Mouse (Mus musculus): ENCODE results near the gene Gstm1.
"Not testable (repeated sequence)": the region's sequence is repeated elsewhere in the genome, so short reads cannot be mapped to it uniquely, and the experiment has no call there.

The Gstm1 gene

DNA sequence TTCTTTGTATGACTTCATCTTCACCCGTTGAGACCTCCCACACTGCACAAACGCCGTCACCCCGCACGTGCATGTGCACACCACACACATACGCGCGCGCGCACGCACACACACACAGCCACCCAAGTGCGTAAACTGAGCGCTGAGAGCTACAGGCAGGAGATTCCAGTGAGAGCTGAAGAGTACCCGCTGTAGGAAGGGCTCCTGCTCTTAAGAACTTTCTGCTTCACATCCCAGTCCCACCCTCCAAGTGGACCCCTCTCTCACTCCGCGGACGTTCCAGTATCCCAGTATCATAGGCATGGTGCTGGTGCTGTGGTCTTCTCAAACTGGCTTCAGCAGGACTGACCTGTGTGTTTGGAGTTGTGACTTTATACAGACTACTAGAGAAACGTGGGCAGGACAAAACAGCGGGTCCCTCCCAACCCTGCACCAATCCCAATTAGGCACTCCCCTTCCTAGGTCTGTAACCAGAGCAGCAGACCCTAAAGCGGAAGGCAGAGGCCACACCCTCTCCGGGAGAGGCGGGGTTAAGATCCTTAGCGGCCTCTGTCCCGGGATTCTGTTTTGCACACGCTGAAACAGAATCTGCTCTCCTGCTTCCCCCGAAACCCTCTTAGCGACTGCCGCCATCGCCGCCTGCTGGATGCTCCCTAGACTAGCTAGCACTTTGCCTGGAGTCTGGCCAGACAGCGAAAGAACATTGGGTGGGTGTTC lies at the start of gene Gstm1:
TSS of gene Gstm1 (minus strand) at position 501 of the 717 bp plus-strand sequence.
- DNase-seq (ENCODE audit: low spot score in 2 of 2), result peak; percentile 77 to 81

- DNase-seq (ENCODE audit: low spot score in 2 of 2), result no peak
Observed at GRCm38 (mm10) chr3:108067370-108067934, 49.7 kb upstream of the Gstm1 start.

- DNase-seq (ENCODE audit: low spot score in 2 of 2), result no peak
Observed at GRCm38 (mm10) chr3:108065551-108065950, 47.8 kb upstream of the Gstm1 start.

GRCm38 (mm10) chr3:108064672-108065071 lies 46.9 kb upstream of the Gstm1 start:
- DNase-seq (ENCODE audit: low spot score in 2 of 2), result no peak

DNA sequence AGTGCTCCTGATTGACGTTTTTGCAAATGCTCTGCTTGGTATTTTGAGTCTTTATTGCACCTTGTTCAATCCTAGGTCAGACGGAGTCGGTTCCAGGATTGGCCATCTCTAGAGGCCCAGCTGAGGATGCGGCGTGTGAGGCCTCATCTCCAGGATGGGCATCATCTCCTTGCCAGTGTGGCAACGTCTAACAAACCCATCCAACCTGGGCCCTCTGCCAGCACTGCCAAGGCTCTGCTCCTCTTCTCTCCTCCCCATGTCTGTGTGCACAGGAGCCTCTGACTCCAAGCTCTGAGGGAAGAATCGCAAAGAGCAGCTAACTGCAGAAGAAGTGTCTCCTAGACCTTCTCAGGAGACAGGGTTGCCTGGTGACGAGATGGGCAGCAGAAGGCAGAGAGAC lies 44.9 kb upstream of the Gstm1 start:
- DNase-seq (ENCODE audit: low spot score in 2 of 2), result no peak

DNA sequence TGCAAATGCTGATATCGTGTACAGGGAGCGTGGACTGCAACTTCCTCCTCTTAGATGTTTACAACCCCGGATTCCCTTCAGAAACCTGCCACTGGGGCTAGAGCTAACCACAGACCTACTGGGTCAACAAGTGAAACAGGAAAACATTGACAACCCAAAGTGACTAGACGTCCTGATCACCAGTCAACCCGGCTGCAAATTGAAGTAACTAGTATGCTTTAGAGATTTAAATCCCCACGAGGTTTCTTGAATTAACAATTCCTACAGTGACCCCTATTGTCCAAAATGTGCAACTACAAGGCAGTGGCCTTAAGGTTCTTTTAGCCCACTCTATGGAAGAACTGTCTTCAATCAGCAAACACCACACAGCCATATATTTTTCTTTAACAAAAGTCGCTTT lies 43.6 kb upstream of the Gstm1 start:
- peak; percentile 51 to 60 for DNase-seq (ENCODE audit: low spot score in 2 of 2)

GRCm38 (mm10) chr3:108050493-108050892 lies 32.7 kb upstream of the Gstm1 start:
- no peak for DNase-seq (ENCODE audit: low spot score in 2 of 2)

- no peak for DNase-seq (ENCODE audit: low spot score in 2 of 2)
Observed at GRCm38 (mm10) chr3:108048306-108048705, 30.5 kb upstream of the Gstm1 start.

DNA sequence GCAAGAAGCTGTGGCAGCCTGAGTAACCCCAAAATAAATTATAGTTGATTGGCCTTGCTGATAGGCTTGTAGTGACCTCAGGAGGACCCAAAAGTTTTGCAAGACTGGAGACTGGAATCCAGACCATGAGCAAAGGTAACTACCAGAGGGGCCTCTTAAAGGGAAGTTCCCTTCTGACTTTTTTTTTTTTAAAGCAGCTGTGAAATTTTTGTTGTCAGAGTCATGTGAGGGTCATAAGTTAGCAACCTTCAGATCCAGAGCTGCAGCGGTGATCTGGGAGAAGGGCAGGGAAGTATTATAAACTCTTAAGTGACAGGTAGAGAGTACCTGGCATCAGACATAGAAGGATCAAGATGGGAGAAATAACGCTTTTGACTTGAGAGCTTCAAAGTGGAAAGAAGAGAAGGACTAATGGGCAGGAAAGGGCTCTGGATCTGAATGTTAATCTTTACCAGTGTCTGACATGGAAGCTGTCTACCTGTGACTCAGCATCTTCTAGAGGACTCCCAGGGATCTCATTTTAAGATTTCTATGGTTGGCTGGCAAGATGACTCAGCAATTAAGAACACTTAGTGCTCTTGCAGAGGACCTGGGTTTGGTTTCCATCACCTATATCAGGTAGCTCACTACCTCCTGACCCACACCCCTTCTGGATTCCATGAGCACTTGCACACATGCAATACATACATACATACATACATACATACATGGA lies 29.3 kb upstream of the Gstm1 start:
- DNase-seq (ENCODE audit: low spot score in 2 of 2), result no peak

DNA sequence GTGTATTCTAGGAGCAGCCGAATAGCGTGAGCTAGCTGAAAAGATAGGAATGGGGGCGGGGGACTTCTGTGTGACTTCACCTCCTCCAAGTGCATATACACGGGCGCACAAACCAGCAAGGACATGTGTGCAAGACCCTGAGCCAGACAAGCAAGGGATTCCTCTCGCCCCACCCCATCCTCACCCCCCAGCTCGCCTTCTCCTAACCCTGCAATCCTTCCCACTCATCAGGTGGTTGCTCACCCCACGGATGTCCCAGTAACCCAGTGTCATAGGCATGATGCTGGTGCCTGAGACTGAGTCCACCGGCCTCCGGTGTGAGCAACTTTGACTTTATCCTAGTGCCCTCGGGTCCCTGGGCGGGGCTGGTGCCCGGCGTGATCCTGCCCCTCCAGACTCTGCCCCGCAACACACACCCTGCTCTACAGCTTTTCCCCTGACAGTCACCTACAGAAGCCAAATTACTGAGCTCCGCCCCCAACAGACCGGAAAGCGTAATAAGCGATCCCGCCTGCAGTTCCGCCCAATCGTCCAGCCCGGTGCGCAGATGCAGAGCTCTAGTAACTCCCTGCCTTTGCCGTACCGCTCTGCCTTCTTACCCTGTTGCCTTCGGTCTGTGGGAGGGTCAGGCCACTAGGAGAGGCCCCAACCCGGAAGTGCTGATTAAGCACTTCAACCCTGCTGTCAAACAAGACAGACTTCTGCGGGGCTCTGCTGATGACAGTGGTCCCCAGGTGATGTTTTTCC lies 26.8 kb upstream of the Gstm1 start, which contains the start of gene Gstm4:
TSS of gene Gstm4 (minus strand) at position 501 of the 747 bp plus-strand sequence.
- peak; percentile 87 for DNase-seq (ENCODE audit: low spot score in 2 of 2)

- DNase-seq (ENCODE audit: low spot score in 2 of 2), result no peak
Observed at GRCm38 (mm10) chr3:108033156-108033555, 15.4 kb upstream of the Gstm1 start.

DNA sequence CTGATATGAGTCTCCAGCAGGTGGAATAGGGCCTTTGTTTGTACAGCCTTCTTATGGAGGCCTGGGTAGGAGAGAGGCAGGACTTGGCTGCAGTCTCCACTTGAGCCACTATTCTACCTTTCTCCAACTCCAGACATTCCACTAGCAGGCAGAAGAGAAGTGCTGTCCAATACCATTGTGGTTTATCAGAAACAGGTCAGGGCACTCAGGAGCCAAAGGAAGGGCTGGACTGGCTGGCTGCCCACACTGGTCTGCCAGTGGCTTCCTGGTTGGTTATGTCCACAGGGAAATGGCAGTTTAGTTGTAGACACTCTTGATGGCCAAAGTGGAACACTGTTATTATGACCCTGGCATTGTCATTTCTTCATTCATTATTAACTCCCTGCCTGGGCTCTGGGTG lies 14.3 kb upstream of the Gstm1 start:
- DNase-seq (ENCODE audit: low spot score in 2 of 2), result no peak

GRCm38 (mm10) chr3:108028641-108029365 lies 11.0 kb upstream of the Gstm1 start:
- DNase-seq (ENCODE audit: low spot score in 2 of 2), result no peak

DNA sequence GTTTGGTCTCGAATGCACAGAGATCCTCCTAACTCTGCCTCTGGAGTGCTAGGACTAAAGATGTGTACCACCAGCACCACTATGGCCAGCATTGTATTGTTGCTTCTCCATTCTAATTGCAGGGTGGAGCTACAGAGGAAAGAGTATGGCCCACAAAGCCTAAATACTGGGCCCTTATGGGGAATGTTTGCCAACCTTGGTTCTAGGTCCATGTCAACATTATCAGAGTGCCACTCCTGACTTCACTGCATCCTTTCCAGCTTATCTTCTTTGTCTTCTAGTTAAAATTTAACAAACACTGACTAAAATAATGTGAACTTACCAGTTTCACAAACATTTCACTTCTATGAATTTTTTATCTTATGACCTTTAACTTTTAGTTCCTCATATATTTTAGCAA lies 8.8 kb upstream of the Gstm1 start:
- DNase-seq (ENCODE audit: low spot score in 2 of 2), result no peak

GRCm38 (mm10) chr3:108026049-108026448 lies 8.3 kb upstream of the Gstm1 start:
- no peak for DNase-seq (ENCODE audit: low spot score in 2 of 2)

DNA sequence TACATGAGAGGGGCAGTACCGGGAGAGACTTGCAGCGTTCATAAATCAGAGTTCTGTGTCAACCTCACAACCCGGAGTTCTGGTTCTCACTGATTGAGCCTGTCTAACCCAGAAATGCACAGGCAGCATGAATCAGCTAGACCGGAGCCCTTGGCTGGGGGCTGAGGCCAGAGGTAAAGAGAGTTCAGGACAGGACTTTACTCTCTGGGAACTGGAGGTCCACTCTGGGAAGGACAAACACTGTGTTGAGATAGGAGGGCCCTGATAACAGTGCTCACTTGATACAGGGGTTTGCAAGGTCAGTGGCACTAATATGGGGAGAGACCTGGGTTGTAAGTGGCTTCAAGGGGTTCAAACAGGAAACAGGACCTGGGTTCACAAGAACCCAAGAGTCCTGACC lies 7.5 kb upstream of the Gstm1 start:
- DNase-seq (ENCODE audit: low spot score in 2 of 2), result no peak

DNA sequence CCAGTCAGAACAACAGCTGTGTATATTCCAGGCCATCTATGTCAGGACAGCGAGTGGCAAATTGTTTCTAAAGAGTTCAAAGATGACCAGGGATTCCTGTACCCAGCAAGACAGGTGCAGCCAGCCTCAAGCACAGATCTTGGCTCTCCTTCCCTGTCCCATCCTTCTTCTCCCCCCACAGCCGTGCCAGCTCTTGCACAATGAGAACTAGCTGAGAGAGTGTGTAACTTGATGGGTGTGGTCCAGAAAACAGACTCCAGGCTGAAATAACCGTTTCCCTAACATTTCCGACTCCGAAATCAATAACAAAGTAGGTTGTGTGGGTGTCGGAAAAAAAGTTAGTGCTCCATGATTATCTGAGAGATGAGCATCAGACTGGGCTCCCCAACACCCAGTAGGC lies 4.9 kb upstream of the Gstm1 start:
- DNase-seq (ENCODE audit: low spot score in 2 of 2), result no peak

DNA sequence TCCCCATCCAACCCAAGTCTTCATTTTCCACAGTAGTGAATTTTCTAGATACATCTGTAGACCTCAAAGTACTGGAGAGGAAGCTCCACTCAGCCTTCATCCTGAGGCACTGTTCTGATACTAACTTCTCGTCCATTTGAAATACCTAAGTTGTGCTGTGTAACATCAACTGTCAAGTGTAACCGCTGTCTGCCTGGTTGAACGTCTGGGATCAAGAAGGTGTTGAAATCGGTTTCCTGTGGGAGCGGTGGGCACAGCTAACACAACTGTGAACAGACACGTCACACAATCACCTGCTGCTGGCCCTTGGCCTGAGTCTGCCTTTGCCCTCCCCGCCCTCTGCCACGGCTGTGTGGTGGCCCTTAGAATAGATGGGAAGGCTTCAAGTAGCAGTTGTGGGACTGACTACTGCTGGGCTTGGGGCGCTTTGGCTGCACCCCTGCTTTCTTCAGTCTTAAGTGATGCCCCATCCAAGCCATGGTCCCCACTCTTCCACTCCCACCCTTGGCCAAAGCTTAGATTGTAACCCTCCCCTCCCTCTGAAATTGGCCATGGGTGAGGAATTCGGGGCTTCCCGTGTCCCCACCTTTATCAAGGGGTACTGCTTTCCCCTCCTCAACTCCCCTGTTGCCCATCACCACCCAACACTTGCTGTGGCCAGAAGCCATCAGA lies 2.7 kb upstream of the Gstm1 start:
- DNase-seq (ENCODE audit: low spot score in 2 of 2), result peak; percentile 43 to 59

DNA sequence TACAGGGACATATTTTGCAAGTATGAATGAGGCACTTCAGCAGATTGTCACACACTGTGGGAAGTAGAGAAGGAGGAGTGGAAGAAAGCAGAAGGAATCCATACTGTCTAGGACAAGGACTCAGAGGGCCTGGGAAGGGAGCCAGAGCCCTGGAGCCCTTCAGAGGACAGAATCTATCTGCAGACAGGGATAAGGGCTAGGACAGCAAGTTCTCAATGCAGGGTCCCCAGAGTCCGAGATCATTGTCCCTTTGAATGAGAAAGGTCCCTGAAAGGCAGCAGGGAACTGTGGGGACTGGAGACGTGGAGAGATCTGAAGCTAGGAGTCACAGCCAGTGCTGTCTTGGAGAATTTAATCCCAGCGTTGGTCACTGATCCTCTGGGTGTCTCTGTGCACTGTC lies 1.5 kb upstream of the Gstm1 start:
- not testable (repeated sequence) for DNase-seq (ENCODE audit: low spot score in 2 of 2)

DNA sequence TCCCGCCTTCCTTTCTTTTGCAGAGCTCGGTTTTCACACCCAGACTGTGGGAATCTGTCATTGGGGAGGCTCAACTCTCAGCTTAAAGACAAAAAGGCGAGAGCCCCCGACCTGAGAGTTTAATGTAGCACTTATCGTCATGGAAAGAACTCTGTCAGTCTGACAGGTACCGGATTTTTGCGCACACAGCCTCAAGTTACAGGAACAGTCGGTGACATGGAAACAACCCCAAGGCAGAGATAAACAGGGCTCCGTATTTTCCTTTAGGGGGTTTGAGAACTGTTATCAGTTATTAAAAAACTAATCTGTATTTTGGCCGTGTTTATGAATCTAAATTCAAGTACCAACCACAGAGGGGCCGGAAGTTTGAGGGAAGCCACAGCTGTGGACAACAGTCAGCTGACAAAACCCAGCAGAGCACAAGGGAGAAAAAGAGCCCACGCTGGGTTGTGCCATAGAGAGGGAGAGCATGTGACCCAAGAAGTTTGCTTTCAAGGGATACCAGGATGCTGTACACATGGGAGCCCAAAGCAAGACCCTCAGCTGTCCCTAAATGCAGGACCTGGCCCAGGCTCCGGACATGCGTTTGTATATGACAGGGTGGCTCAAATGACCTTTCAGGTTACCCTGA lies 532 bp upstream of the Gstm1 start:
- DNase-seq (ENCODE audit: low spot score in 2 of 2), result peak; percentile 68 to 79
